Mouse (Mus musculus) C2C12 (cell line): ENCODE results near the gene Camta2.

Source experiments
- CTCF ChIP-seq: IDR thresholded peaks from one replicate; pipeline ENCODE4 v1.5.1; 2011; ENCODE audit not compliant: control insufficient read depth, insufficient read depth, insufficient read length
- MYOD1 ChIP-seq: IDR thresholded peaks from one replicate; pipeline ENCODE4 v1.6.1; 2011; ENCODE audit warnings: low read depth; ENCODE audit not compliant: control insufficient read depth, insufficient read length

DNA sequence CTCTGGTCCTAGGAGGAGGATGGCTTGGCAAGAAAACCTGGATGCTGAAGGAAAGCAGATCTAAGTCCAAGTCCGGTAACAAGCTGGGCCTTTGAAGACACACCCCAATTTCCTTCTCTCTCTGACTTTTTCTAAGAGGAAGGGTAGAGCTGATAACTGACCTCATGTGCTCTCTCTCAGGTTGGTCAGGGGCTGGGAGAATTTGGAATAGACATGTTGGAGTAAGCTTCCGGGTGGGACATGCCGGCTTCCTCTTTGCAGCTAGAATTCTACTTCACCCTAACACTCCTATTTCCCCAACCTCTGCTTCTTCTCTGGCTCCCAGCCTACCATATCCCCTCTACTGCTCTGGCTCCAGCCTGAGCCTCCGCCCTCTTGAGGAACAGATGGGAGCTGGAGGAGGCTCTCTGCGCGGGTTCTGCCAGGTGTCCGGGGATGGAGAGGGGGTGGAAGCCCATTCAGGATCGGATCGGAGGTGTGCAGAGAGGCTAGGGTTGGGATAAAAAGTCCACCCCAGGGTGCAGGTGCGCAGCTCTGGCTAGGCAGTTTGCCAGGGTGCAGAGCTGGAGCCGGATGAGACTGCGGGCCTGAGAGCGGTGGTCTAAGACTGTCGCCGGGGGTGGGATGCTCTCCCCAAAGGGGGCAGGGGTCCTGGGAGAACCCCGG is 871 bp downstream of the Camta2 start:
- TF ChIP-seq CTCF, result no peak
- TF ChIP-seq MYOD1, result no peak
